Mouse (Mus musculus) neural tube, postnatal 0 days (tissue): ENCODE measurements around the gene Vapb. TPM values are rescaled to one million over a fixed set of nuclear protein-coding genes. Genes with fewer than 3 reads are reported as not detected.

Experiments used
- microRNA-seq: library from miRNA; unstranded; fragments of <30 nt; microRNA quantifications from one replicate; pipeline ENCODE4, GENCODE M21; 2016
- polyA plus RNA-seq: library from polyadenylated mRNA; unstranded; fragments of >200 nt; fragmentation: Nextera tagmentation; extraction: Ambion mirVana; gene quantifications from 2 replicates; pipeline ENCODE4 v1.2.1, GENCODE M21; 2015

Vapb gene
- polyA plus RNA-seq: 20.0 and 24.1 TPM in 2 replicates

DNA sequence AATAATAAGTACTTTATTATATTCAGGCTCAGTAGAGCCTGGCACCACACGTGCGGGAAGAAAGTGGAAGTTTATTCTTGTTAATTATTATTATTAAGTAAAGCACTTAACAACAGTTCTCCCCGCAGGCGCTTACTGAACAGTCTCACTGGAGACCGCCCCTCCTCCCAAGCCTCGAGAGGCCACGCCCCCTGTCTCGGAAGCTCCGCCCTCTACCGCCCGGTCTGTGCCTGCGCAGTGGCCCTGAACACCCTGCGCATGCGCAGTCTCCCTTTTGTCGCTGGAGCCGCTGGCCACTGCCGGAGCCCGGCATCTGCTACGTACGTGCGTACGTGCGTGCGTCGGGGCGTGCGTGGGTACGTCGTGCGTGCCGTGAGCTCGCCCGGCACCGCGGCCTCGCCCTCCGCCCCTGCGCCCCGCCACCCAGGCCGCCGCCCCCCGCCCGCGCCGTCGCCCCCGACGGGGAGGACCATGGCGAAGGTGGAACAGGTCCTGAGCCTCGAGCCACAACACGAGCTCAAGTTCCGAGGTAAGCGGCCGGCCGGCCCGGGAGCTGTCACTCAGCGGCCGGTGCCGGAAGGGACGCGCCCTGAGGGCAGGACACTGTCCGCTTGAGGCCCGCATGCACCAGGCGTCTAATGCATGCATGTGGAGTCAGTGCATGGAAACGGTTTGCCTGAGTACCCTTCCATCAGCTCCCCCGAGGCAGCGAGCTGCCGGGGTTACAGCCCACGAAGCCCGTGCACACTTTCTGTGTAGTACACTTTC lies at the start of gene Vapb:
Gene Vapb, plus strand, starts transcription at position 290 of the 768 bp plus-strand sequence.

DNA sequence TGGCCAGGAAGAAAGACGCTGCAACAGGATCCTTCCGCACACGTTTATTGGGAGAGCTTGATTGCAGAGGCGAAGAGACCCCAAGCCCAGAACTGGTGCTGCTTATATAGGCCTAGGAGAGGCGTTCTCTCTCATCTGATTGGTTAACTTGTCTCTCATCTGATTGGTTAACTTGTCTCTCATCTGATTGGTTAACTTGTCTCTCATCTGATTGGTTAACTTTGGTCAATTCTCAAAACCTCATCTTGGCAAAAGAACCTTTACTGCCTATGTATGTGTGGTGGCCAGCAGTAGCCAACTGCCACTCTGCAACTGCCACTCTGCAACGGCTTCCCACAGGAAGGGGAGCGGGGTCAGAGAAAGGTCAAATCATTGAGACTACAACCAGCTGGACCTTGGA lies 18.2 kb upstream of the Vapb start, which contains the start of gene 1700010B08Rik:
Gene 1700010B08Rik, plus strand, starts transcription at position 301 of the 400 bp plus-strand sequence.

Small RNAs within 50 kb of the gene (microRNA-seq; reads per million reads assigned to microRNA genes)
- not detected for gene Mir6340

Other genes with a start within 250 kb of the Vapb start
- not detected in 2 replicates for gene 1700021F07Rik, start 214.9 kb upstream of the Vapb start, polyA plus RNA-seq
- not detected in 2 replicates for gene Ankrd60, start 159.1 kb upstream of the Vapb start, polyA plus RNA-seq
- 27.7 and 32.0 TPM in 2 replicates for gene Rab22a, start 77.8 kb upstream of the Vapb start, polyA plus RNA-seq
- gene 1700010B08Rik, start 18.1 kb upstream of the Vapb start, polyA plus RNA-seq: not detected in 2 replicates